ENCODE assay signal across 18 mouse cellular contexts in genomic region chr10:63156351-63156750, GRCm38 (mm10). TPM values are rescaled to one million over a fixed set of nuclear protein-coding genes. Genes with fewer than 3 reads are reported as not detected.
DNase-seq lines count a peak whose midpoint lies in the region; ATAC-seq and TF ChIP-seq lines count a peak whose summit lies in the region.
"Had no signal": no experiment of that assay in that cellular context is flagged by ENCODE, and none has a peak within 500 bp of the region (broad histone marks: within the 10 kb centered on the region; RNA-seq: fewer than 3 reads in every experiment).

No protein-coding gene starts in this region.

- peak overlapping the region; percentile 92 for H3K27ac ChIP-seq in heart, embryonic 16.5 days (ENCODE audit: low read length)
- H3K27ac ChIP-seq in liver, postnatal 0 days (ENCODE audit: low read depth) = peak overlapping the region; percentile 36; the same call in 1 of the 2 replicates
- no peak overlapping the region for H3K27ac ChIP-seq in stomach, postnatal 0 days (replicated peaks)
- no peak overlapping the region for H3K27ac ChIP-seq in forebrain, embryonic 15.5 days (replicated peaks)
- H3K27ac ChIP-seq: embryonic facial prominence, embryonic 13.5 days; hindbrain, embryonic 10.5 days; kidney, postnatal 0 days; liver, embryonic 13.5 days; midbrain, embryonic 12.5 days had no signal

- 92% methylated on average over 1 of the region's 1 CpGs for WGBS in heart, embryonic 16.5 days
- 70% methylated on average over 1 of the region's 1 CpGs for WGBS in liver, postnatal 0 days (ENCODE audit: insufficient replicate concordance)
- 93% methylated on average over 1 of the region's 1 CpGs for WGBS in stomach, postnatal 0 days
- WGBS in forebrain, embryonic 15.5 days = 95% methylated on average over 1 of the region's 1 CpGs

- no peaks in the 10 kb centered on the region for H3K36me3 ChIP-seq in heart, embryonic 16.5 days (ENCODE audit: control insufficient read depth, insufficient read depth)
- H3K36me3 ChIP-seq in liver, postnatal 0 days (replicated peaks; ENCODE audit: insufficient read depth, low read length) = no peaks in the 10 kb centered on the region
- H3K36me3 ChIP-seq in stomach, postnatal 0 days (ENCODE audit: control insufficient read depth, insufficient read depth, low read length) = no peaks in the 10 kb centered on the region
- H3K36me3 ChIP-seq in forebrain, embryonic 15.5 days = no peaks in the 10 kb centered on the region
- H3K36me3 ChIP-seq: embryonic facial prominence, embryonic 13.5 days; hindbrain, embryonic 10.5 days; liver, embryonic 13.5 days; midbrain, embryonic 12.5 days had no signal

- no peak overlapping the region for H3K9ac ChIP-seq in heart, embryonic 16.5 days (ENCODE audit: low read length)
- H3K9ac ChIP-seq in liver, postnatal 0 days (replicated peaks) = no peak overlapping the region
- H3K9ac ChIP-seq in stomach, postnatal 0 days (ENCODE audit: low read length) = no peak overlapping the region
- no peak overlapping the region for H3K9ac ChIP-seq in forebrain, embryonic 15.5 days (replicated peaks)
- H3K9ac ChIP-seq: embryonic facial prominence, embryonic 13.5 days; liver, embryonic 13.5 days; midbrain, embryonic 12.5 days had no signal

- H3K4me2 ChIP-seq in heart, embryonic 16.5 days (ENCODE audit: low read depth, low read length) = no peak overlapping the region
- H3K4me2 ChIP-seq in liver, postnatal 0 days (ENCODE audit: low read depth, low read length) = no peak overlapping the region
- H3K4me2 ChIP-seq in stomach, postnatal 0 days (replicated peaks; ENCODE audit: low read depth) = no peak overlapping the region
- H3K4me2 ChIP-seq in forebrain, embryonic 15.5 days (replicated peaks) = no peak overlapping the region
- H3K4me2 ChIP-seq: embryonic facial prominence, embryonic 13.5 days; liver, embryonic 13.5 days; midbrain, embryonic 12.5 days had no signal

- no peaks in the 10 kb centered on the region for H3K9me3 ChIP-seq in heart, embryonic 16.5 days (replicated peaks; ENCODE audit: control insufficient read depth, low read length)
- H3K9me3 ChIP-seq in liver, postnatal 0 days (ENCODE audit: low read length) = no peaks in the 10 kb centered on the region
- H3K9me3 ChIP-seq in stomach, postnatal 0 days (ENCODE audit: control insufficient read depth, low read length) = no peaks in the 10 kb centered on the region
- H3K9me3 ChIP-seq in forebrain, embryonic 15.5 days = no peaks in the 10 kb centered on the region
- H3K9me3 ChIP-seq: embryonic facial prominence, embryonic 13.5 days; hindbrain, embryonic 10.5 days; liver, embryonic 13.5 days; midbrain, embryonic 12.5 days had no signal

- ATAC-seq in heart, embryonic 16.5 days (replicated peaks; ENCODE audit: extremely low read depth, insufficient read depth, low FRiP score) = no peak
- ATAC-seq in liver, postnatal 0 days = no peak
- no peak for ATAC-seq in stomach, postnatal 0 days (ENCODE audit: low FRiP score, low TSS enrichment)
- no peak for ATAC-seq in forebrain, embryonic 15.5 days (replicated peaks)
- ATAC-seq: CD4-positive, CD25-positive, alpha-beta regulatory T cell, adult 4 months had no signal

- no peak for TF ChIP-seq EP300 in liver, postnatal 0 days (IDR thresholded peaks at IDR 0.05; ENCODE audit: low read depth)
- TF ChIP-seq EP300 in stomach, postnatal 0 days (optimal IDR thresholded peaks at IDR 0.05) = no peak

- peaks cover 16% of the 10 kb centered on the region for H3K4me1 ChIP-seq in heart, embryonic 16.5 days (ENCODE audit: control insufficient read depth, insufficient read depth, low read length)
- H3K4me1 ChIP-seq in liver, postnatal 0 days (ENCODE audit: insufficient read depth) = peaks cover 6% of the 10 kb centered on the region
- no peaks in the 10 kb centered on the region for H3K4me1 ChIP-seq in stomach, postnatal 0 days (replicated peaks; ENCODE audit: control insufficient read depth, insufficient read depth)
- no peaks in the 10 kb centered on the region for H3K4me1 ChIP-seq in forebrain, embryonic 15.5 days
- H3K4me1 ChIP-seq: embryonic facial prominence, embryonic 13.5 days; hindbrain, embryonic 10.5 days; midbrain, embryonic 12.5 days had no signal

- peak; percentile 32; the same call in 1 of the 2 replicates for TF ChIP-seq CTCF in liver, postnatal 0 days (IDR thresholded peaks at IDR 0.05; ENCODE audit: low read depth)
- peak; percentile 41 for TF ChIP-seq CTCF in stomach, postnatal 0 days (IDR thresholded peaks at IDR 0.05; ENCODE audit: low read depth)

- no peak for DNase-seq in heart, adult 8-10 months (ENCODE audit: low spot score)
- DNase-seq in liver, postnatal 0 days = no peak
- DNase-seq in liver (no peak), NIH3T3 (ENCODE audit: low read depth) (peak; percentile 23)
- no peak for DNase-seq in stomach, postnatal 0 days (ENCODE audit: low spot score)
- DNase-seq: cerebellum, adult 18-20 months; liver, embryonic 13.5 days; thymus, postnatal 36 days had no signal

- no peak overlapping the region for H3K4me3 ChIP-seq in heart, embryonic 16.5 days (ENCODE audit: low read length)
- H3K4me3 ChIP-seq in liver, postnatal 0 days (ENCODE audit: low read depth, low read length) = no peak overlapping the region
- H3K4me3 ChIP-seq in stomach, postnatal 0 days (ENCODE audit: low read depth, low read length) = no peak overlapping the region
- H3K4me3 ChIP-seq in forebrain, embryonic 15.5 days = no peak overlapping the region
- H3K4me3 ChIP-seq: embryonic facial prominence, embryonic 13.5 days; hindbrain, embryonic 10.5 days; liver, embryonic 13.5 days; midbrain, embryonic 12.5 days had no signal

- no peaks in the 10 kb centered on the region for H3K27me3 ChIP-seq in heart, embryonic 16.5 days (ENCODE audit: control insufficient read depth, insufficient read depth, low read length)
- no peaks in the 10 kb centered on the region for H3K27me3 ChIP-seq in liver, postnatal 0 days (ENCODE audit: insufficient read depth, low read length)
- H3K27me3 ChIP-seq in stomach, postnatal 0 days (ENCODE audit: control insufficient read depth, insufficient read depth, low read length) = no peaks in the 10 kb centered on the region
- H3K27me3 ChIP-seq in forebrain, embryonic 15.5 days = no peaks in the 10 kb centered on the region
- H3K27me3 ChIP-seq: embryonic facial prominence, embryonic 13.5 days; liver, embryonic 13.5 days; midbrain, embryonic 12.5 days had no signal

RNA-seq across cellular contexts. Expression of gene Mypn, which starts 47.4 kb away (rescaled TPM):
- 12.3 and 14.4 TPM in 2 replicates for polyA plus RNA-seq in heart, embryonic 16.5 days (2015; fragmentation: Nextera tagmentation; extraction: Ambion mirVana)
- total RNA-seq in heart, adult 8-10 months (2022) = 100 to 1,000 TPM in 3 of 4 experiments, 10 to 100 TPM in 1; 99.8 to 126 (median 104) TPM
- polyA plus RNA-seq in liver, postnatal 0 days (2015; fragmentation: Nextera tagmentation; extraction: Ambion mirVana) = 0.04 and 0.18 TPM in 2 replicates
- 0.10 and 0.12 TPM in 2 replicates for polyA plus RNA-seq in stomach, postnatal 0 days (2015; fragmentation: Nextera tagmentation; extraction: Ambion mirVana)
- polyA plus RNA-seq in forebrain, embryonic 15.5 days (2015; fragmentation: Nextera tagmentation; extraction: Ambion mirVana) = 0.15 and 0.17 TPM in 2 replicates
- total RNA-seq: common myeloid progenitor, adult 5-6 weeks had no signal
- polyA plus RNA-seq: CD4-positive, CD25-positive, alpha-beta regulatory T cell, adult 4 months; kidney, postnatal 0 days had no signal

RNA-seq across cellular contexts. Expression of gene Atoh7, which starts 56.9 kb away (rescaled TPM):
- not detected in 2 replicates for polyA plus RNA-seq in heart, embryonic 16.5 days (2015; fragmentation: Nextera tagmentation; extraction: Ambion mirVana)
- not detected for total RNA-seq in heart, adult 8-10 months (2022)
- polyA plus RNA-seq in liver, postnatal 0 days (2015; fragmentation: Nextera tagmentation; extraction: Ambion mirVana) = 0.08 and 0.61 TPM in 2 replicates
- polyA plus RNA-seq in stomach, postnatal 0 days (2015; fragmentation: Nextera tagmentation; extraction: Ambion mirVana) = 0.18 TPM in 1 of 2 replicates, not detected in the other
- 0.51 and 0.81 TPM in 2 replicates for polyA plus RNA-seq in forebrain, embryonic 15.5 days (2015; fragmentation: Nextera tagmentation; extraction: Ambion mirVana)
- total RNA-seq: common myeloid progenitor, adult 5-6 weeks; gastrocnemius, postnatal 36 days had no signal
- polyA plus RNA-seq: CD4-positive, CD25-positive, alpha-beta regulatory T cell, adult 4 months; embryonic facial prominence, embryonic 13.5 days; liver, embryonic 13.5 days; testis, adult 2 months had no signal

Comparison
In these comparisons a context has a peak if more than half of its experiments do, and no peak if none do; other contexts are left out.
1. H3K27ac ChIP-seq: peak in heart, embryonic 16.5 days (single experiment) and liver, postnatal 0 days (single experiment); none in stomach, postnatal 0 days (single experiment) and forebrain, embryonic 15.5 days (single experiment).
2. RNA of gene Mypn, which starts 47.4 kb away (polyA plus RNA-seq): 12.3 to 14.4 TPM in heart, embryonic 16.5 days; 0.15 to 0.17 TPM in forebrain, embryonic 15.5 days, 0.10 to 0.12 TPM in stomach, postnatal 0 days and 0.04 to 0.18 TPM in liver, postnatal 0 days; every median in the first group is over 10 times any median in the second.